Mouse (Mus musculus) brain, embryonic 14.5 days (tissue): ENCODE data around the gene 1500009L16Rik.

Experiments used
- CTCF ChIP-seq: fragments of 200-500 bp; IDR thresholded peaks from 2 replicates; pipeline ENCODE4 v1.5.1; 2012; ENCODE audit warnings: inconsistent platforms, mild to moderate bottlenecking, moderate library complexity, borderline replicate concordance; ENCODE audit not compliant: insufficient read depth, insufficient read length; ENCODE audit errors: extremely low read depth
- POLR2A ChIP-seq: fragments of 200-500 bp; IDR thresholded peaks from 2 replicates; pipeline ENCODE4 v1.6.1; 2012; ENCODE audit warnings: mild to moderate bottlenecking, inconsistent platforms, borderline replicate concordance; ENCODE audit not compliant: poor library complexity, insufficient read depth, insufficient read length, severe bottlenecking; ENCODE audit errors: extremely low read depth

DNA sequence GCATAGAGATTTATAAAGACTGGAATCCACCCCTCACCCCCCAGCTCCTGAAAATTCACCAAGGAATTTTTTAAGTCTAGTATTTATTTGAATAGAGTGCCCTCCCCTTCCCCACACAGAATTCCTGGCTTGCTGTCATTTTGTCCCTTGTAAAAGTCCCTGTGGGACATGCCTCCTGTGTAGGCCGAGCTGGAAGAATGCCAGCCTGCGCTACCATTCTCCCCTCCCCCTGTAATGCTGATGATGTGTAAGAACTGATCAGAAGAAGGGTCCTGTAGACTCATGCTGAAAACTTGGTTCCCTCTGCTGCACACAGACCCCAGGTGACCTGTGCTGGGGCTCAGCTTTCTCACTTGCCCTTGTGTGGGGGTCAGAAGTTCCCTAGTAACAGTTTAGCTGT, 37.9 kb downstream of the 1500009L16Rik start:
- TF ChIP-seq POLR2A (no peak), CTCF (no peak)
